Mouse (Mus musculus) thymus, postnatal 14 days (tissue): Measurements from ENCODE around the gene Fhl5.
"Not testable (repeated sequence)": the region's sequence is repeated elsewhere in the genome, so short reads cannot be mapped to it uniquely, and the experiment has no call there.

ENCODE experiments used
- DNase-seq: peaks from one replicate; pipeline ENCODE4 v3.0.0; 2021

The Fhl5 gene

DNA sequence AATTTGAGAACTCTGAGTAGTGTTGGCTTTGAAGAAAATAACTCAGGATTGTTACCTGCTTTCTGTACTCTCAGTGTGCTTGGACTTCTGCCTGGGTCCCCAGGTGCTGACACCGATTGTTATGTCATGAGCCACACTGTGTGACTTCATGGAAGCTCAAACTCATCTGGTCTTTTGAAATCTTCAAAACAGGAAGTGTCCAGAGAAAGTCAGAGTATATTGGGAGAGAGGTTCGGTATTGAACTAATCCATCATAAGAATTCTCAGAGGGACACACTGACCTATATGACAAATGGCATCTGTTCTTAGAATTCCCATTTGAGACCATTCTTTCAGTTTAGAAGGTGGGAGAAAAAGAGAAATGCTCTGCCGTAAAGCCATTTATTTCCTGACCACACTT, at the start of gene Fhl5:
TSS of gene Fhl5 (minus strand) at position 101 of the 400 bp plus-strand sequence.
- no peak for DNase-seq

DNA sequence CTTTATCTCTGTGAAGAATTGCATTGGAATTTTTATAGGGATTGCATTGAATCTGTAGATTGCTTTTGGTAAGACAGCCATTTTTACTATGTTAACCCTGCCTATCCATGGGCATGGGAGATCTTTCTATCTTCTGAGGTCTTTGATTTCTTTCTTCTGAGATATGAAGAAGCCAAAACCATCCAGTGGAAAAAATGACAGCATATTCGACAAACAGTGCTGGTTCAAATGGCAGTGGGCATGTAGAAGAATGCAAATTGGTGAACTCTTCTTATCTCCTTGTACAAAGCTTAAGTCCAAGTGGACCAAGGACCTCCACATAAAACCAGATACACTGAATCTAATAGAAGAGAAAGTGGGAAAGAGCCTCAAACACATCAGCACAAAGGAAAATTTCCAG, 42.3 kb upstream of the Fhl5 start:
- DNase-seq: not testable (repeated sequence)

DNA sequence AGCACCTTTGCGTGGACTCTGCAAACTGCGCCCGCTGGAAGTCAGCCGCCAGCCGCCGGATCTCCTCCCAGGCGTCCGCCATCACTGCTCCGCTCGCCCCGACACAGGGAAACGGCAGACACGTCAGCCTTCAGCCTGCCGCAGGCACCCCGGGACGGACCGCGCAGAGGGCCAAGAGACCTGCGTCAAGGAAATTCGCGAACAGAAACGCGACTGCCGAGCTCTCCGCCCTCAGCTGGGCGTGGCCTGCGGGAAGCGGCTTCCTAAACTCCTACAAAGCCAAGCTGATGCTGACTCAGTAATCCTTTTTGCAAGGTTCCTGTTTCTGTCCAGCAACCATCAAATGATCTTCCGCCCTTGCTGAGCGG, 39.0 kb upstream of the Fhl5 start, which contains the start of gene Ufl1:
TSS of gene Ufl1 (minus strand) at position 151 of the 368 bp plus-strand sequence.
- peak; percentile 96 for DNase-seq

DNA sequence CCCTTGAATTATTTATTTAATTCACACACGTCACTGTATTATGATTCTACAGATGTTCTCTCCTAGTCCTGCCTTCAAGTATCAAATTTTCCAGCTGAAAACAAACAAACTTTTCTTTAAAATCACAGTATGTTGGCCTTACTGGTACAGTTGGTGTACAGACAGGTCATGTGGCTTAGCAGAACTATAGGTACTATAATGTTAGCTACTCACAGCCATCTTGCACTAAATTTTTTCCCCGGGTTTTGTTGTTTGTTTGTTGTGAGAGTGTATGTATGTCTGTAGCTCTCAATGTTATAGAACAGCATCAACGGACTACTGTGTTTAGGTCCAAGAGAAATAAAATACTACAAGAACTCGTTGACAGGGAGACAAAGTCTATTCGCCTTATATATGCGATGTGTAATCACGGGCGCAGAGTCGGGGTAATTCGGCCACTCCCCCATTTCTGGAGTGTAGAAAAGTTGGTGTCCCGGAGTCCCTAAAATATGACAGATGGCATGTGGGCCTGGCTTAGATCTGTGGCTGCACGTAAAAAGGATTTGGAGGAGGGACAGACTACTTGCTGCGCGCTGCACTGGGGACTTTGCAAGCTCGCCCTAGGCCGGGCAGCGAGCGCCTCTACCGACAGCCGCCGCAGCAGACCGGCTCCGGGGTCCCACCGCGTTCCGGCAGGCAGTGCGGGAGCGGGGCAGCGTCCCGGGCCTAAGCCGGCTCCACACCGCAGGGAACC, 38.4 kb upstream of the Fhl5 start:
- no peak for DNase-seq

DNA sequence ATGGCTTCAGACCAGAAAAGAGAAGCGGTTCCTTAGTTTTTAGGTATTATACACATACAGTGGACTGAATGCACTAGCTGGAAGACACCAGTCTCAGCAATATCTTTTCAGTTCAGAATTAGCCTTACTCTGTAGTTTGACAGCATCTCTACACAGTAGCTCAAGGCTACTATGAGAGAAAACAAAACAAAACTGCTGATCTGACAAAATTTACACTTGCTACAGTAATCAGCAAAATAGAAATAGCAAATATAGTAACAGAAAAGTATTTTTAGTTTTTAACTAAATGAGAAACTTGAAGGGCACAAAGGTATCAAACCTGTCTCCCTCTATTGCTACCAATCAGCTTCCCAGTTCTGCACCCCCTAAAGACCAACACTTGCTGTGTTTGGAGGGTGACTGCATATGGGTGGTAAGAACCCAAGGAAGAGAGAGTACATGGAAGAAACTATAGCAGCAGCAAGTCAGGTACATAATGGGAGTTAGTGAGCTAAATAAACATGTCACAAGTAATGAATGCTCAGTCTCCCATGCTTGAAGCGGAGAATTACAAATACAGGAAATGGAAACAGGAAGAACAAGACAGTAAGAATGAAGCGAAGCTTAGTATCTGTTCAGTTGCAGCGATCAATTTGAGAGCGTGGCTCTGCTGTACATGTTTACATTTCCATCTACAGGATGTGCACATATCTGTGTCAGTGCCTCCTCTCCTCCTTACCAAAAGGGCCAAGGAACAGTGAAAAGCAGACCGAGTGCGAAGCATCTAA, 30.4 kb upstream of the Fhl5 start:
- DNase-seq: no peak

DNA sequence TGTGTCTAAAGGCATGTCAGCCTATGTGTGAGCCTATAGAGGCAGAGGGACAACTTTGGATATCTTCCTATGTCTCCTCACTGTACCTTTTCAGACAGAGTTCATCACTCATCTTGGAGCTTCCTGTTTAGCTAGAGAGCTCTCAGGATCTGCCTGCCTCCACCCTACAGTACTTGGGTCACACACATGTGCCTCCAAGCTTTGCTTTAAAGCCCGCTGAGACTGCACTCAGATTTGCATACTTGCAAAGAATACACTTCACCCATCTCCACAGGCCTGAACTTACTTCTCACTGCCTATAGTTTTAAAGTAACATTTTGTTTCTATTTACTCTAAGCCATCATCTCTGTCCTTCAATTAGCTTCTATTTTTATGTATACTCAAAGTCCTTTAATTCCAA, 29.2 kb upstream of the Fhl5 start:
- no peak for DNase-seq

DNA sequence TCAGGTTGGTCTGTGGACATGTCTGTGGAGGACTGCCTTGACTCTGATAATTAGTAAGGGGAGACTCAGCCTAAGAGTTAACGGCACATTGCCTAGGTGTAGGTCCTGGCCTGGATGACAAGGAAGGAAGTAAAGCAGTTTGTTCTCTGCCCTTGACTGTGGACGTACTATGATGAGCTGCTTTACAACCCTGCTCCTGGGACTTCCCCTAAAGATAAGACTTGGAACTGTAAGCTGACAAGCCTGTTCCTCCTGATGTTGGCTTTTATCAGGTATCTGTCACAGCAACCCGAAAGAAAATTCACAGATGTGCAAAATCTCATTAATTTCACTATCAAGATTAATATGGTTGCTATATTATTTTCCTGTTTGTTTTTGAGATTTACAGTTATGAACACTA, 24.5 kb upstream of the Fhl5 start:
- DNase-seq: no peak

DNA sequence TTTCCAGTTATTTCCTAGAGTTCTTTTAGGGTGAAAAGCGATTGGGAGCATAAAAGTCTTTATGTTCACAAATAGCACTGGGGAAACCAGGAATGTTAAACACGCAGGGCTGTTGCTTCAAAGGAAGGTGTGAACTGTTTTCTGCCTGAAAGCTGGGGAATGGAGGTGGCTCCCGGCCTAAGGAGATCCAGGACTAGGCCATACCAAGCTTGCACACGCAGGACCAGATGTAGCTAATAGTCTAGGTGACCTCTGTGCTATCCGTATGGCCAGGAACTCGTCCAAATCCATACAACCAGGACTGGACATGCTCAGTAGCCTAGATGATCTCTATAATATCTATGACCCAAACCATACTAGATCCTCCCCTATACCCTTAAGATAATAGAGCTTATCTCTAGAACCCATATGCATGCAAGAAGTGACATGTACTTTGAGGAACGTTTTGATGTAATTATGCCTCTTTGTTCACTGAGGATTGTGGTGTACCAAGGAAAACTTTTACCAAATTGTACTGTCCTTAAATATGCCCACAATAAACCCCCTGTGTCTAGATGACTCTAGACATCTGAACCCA, 15.2 kb upstream of the Fhl5 start:
- no peak for DNase-seq

DNA sequence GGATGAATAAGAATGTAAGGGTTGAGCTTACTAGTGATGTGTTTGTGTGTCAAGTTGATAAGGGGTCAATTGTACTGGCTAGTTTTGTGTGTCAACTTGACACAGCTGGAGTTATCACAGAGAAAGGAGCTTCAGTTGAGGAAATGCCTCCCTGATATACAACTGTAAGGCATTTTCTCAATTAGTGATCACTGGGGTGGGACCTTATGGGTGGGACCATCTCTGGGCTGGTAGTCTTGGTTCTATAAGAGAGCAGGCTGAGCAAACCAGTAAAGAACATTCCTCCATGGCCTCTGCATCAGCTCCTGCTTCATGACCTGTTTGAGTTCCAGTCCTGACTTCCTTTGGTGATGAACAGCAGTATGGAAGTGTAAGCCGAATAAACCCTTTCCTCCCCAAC, 7.0 kb downstream of the Fhl5 start:
- DNase-seq: not testable (repeated sequence)

DNA sequence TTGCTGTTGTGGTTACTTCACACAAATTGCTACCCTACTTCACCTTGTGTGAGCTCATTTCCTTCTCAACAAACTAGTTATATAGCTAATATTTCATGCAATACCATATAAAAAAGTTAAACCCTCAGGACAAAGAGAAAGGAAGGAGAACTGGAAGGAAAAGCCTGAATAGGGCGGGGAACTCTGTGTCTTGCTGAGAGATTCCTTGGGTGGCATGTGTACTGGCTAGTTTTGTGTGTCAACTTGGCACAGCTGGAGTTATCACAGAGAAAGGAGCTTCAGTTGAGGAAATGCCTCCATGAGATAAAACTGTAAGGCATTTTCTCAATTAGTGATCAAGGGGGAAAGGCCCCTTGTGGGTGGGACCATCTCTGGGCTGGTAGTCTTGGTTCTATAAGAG, 8.9 kb downstream of the Fhl5 start:
- DNase-seq: not testable (repeated sequence)

DNA sequence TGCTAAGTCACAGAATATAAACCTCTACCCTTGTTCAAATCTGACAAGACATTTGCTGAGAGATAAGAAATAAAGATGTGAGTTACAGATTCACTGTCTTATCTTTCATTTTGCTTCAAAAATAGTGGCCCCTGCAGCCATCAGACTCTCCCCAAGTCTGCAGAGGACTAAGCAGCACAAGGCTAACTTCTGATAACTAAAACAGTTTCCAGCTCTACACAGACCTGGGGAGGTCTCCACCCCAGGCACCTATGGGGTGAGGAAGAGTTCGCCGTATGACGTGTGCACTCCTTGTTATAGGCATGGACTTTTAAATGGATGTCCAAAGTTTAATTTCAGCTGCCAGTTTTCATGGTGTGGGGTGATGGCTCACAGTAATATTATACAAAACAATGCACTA, 10.1 kb downstream of the Fhl5 start:
- no peak for DNase-seq

DNA sequence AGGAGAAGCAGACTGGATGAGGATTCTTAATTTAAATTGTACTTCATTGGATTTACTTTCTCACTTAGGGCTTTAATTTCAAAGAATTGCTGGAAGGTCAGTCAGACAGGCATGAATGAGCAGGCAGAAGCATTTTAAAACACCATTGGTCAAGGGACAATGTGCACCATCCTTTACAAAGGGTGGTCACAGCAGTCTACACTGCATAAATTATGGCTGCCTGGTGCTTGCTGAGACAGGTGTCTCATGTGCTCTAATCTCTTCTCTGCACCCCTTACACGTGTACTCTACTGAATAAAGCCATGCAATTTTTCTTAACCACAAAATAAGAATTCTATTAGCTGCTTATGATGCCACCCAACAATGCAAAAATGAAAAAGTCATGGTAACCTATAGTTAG, 15.1 kb downstream of the Fhl5 start:
- no peak for DNase-seq

DNA sequence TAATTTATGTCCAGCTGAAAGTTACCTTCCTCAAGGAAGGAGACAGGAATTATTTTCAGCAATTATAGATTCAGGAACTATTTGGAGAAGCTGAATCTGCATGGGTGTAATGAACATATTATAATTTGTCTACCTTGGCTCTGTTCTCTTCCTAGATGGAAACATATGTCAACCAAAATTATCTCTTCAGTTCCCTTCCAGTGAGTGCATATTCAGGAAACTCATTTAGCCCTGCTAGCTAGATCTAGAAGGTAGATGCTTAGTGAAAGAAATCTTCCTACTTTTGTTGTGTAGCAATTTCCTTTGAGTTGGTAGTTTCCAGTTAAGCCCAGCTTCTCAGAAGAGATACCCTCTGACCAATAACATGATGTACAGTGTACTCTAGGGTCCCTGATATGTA, 20.7 kb downstream of the Fhl5 start:
- DNase-seq: no peak

DNA sequence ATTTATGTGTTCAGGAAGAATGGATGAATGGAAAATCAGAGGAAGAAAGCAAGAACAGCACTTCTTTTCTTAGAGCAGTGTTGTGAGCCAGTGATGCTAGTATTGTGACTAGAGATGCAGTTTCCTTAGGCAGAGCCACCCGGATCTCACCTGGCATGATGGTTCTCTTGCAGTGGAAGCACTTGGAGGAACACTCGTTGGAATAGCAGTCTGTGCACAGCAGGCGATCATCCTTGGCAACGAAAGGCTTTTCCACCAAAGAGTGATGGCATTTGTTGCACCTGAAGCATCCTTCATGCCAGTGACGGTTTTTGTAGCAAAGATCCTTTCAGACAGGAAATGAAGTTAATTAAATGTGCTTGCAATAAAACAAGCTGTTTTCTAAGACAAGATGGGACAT, 29.2 kb downstream of the Fhl5 start:
- no peak for DNase-seq

DNA sequence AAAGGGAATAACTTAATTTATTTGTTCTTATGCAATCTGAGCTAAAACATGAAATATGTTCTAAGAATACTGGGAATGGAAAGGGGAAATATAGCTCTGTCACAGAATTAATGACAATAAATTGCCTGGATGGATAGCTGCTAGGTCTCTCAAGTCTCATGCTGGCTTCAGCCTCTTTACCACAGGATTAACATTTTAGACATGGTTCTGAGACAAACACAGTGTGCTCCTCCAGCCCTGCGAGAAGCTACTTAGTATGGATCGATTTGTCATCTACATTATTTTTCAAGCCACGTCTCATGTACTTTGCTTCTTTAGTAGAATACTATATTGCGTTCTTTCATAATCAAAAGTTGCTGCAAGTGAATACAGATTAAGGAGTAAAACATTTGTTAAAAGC, 36.5 kb downstream of the Fhl5 start:
- DNase-seq: no peak

DNA sequence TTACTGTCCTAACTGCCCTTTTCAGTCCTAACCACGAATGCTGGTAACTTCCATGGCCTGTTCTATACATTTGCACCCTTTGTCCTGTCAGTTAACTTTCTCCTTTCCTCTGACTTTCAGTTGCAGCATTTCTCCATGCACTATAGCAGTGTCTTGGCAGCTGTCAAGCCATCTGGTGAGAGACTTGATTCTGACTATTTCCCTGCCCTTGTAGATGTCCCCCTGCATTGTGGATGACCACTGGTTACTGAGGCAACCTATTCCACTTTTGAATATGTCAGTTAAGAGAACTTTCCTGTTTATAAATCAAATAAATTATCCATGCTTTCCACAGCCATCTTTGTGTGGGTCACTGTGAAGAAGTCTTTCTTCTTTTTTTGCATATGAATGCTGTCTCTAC, 45.4 kb downstream of the Fhl5 start:
- no peak for DNase-seq

DNA sequence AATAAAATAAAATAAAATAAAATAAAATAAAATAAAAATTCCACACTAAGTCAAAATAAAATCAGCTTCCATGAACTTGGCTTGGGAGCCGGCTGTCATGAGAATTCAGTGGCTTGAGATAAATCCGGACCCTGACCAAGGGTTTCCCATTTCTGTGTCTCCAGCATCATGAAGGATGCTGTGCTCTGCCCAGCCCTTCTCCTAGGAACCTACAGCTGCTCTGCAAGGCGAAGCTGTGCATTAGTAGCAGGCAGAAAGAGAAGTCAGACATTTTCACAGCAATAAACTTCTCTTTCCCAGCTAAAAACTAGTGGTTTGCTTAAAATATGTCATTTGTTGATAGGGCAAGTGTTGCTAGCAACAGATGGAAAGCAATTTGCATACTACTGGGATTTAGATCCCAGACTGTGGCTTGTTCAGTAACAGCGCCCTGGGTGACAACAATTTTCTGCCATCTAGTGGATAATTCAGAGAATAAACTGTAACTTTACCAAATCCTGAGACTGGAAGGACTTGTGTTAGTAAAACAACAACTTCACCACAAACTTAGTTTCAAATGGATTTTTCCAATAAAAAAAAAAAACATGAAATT, 63.0 kb downstream of the Fhl5 start:
- no peak for DNase-seq
